Mouse (Mus musculus): ENCODE results near the gene Insr.
A peak's percentile ranks its signal among the peaks of the same experiment; 100 is the strongest.

Gene Insr

GRCm38 (mm10) chr8:3273799-3274198 lies 5.6 kb downstream of the Insr start:
- no peak for DNase-seq

GRCm38 (mm10) chr8:3267449-3267761 lies 12.0 kb downstream of the Insr start:
- DNase-seq: no peak

- no peak for DNase-seq
Measured at GRCm38 (mm10) chr8:3266686-3267448, 12.6 kb downstream of the Insr start.

- no peak for DNase-seq
Measured at GRCm38 (mm10) chr8:3265182-3265581, 14.2 kb downstream of the Insr start.

GRCm38 (mm10) chr8:3262779-3263178 lies 16.6 kb downstream of the Insr start:
- no peak for DNase-seq

- no peak for DNase-seq
Measured at GRCm38 (mm10) chr8:3261101-3261500, 18.3 kb downstream of the Insr start.

- DNase-seq: no peak
Measured at GRCm38 (mm10) chr8:3260127-3260811, 19.1 kb downstream of the Insr start.

GRCm38 (mm10) chr8:3256147-3256940 lies 23.1 kb downstream of the Insr start:
- peak in 1 of 2 experiments; percentile 13 for DNase-seq

GRCm38 (mm10) chr8:3255321-3255720 lies 24.1 kb downstream of the Insr start:
- no peak for DNase-seq

- no peak for DNase-seq
Measured at GRCm38 (mm10) chr8:3253179-3253578, 26.2 kb downstream of the Insr start.

GRCm38 (mm10) chr8:3252665-3253064 lies 26.8 kb downstream of the Insr start:
- DNase-seq: no peak

GRCm38 (mm10) chr8:3251101-3251500 lies 28.3 kb downstream of the Insr start:
- no peak for DNase-seq

- no peak for DNase-seq
Measured at GRCm38 (mm10) chr8:3249886-3250285, 29.5 kb downstream of the Insr start.

GRCm38 (mm10) chr8:3248704-3249103 lies 30.7 kb downstream of the Insr start:
- DNase-seq: no peak

- no peak for DNase-seq
Measured at GRCm38 (mm10) chr8:3247129-3247528, 32.3 kb downstream of the Insr start.

- DNase-seq: no peak
Measured at GRCm38 (mm10) chr8:3243229-3243628, 36.2 kb downstream of the Insr start.

- DNase-seq: no peak
Measured at GRCm38 (mm10) chr8:3240725-3241124, 38.7 kb downstream of the Insr start.

GRCm38 (mm10) chr8:3239641-3240040 lies 39.8 kb downstream of the Insr start:
- DNase-seq: no peak

- no peak for DNase-seq
Measured at GRCm38 (mm10) chr8:3238792-3239191, 40.6 kb downstream of the Insr start.

- no peak for DNase-seq
Measured at GRCm38 (mm10) chr8:3237319-3237718, 42.1 kb downstream of the Insr start.

- DNase-seq: no peak
Measured at GRCm38 (mm10) chr8:3236277-3236676, 43.1 kb downstream of the Insr start.

GRCm38 (mm10) chr8:3234569-3234968 lies 44.8 kb downstream of the Insr start:
- no peak for DNase-seq

- no peak for DNase-seq
Measured at GRCm38 (mm10) chr8:3232601-3233000, 46.8 kb downstream of the Insr start.

All from cerebellum, postnatal 14 days (tissue).